Mouse (Mus musculus) ZHBTc4 (cell line): ENCODE results near the gene Ptprn2.

Experiments used
- DNase-seq: peaks from one replicate; pipeline ENCODE4 v3.0.0-alpha.2; 2011; ENCODE audit warnings: low read depth, low spot score

Ptprn2 gene

GRCm38 (mm10) chr12:116873866-116874585 is 388.5 kb downstream of the Ptprn2 start:
- no peak for DNase-seq

- no peak for DNase-seq
Observed at GRCm38 (mm10) chr12:116887496-116888281, 402.2 kb downstream of the Ptprn2 start.

GRCm38 (mm10) chr12:116888856-116889255 is 403.3 kb downstream of the Ptprn2 start:
- DNase-seq, result no peak

GRCm38 (mm10) chr12:116892584-116892983 is 407.1 kb downstream of the Ptprn2 start:
- DNase-seq, result no peak

- DNase-seq, result peak; percentile 57
Observed at GRCm38 (mm10) chr12:116896651-116897050, 411.1 kb downstream of the Ptprn2 start.

GRCm38 (mm10) chr12:116901773-116902172 is 416.3 kb downstream of the Ptprn2 start:
- no peak for DNase-seq

- DNase-seq, result no peak
Observed at GRCm38 (mm10) chr12:116907424-116907823, 421.9 kb downstream of the Ptprn2 start.

- DNase-seq, result no peak
Observed at GRCm38 (mm10) chr12:116908668-116909067, 423.1 kb downstream of the Ptprn2 start.

- DNase-seq, result no peak
Observed at GRCm38 (mm10) chr12:116916776-116917175, 431.3 kb downstream of the Ptprn2 start.

GRCm38 (mm10) chr12:116919185-116919584 is 433.7 kb downstream of the Ptprn2 start:
- no peak for DNase-seq

- DNase-seq, result peak; percentile 13
Observed at GRCm38 (mm10) chr12:116919691-116920526, 434.4 kb downstream of the Ptprn2 start.

GRCm38 (mm10) chr12:116927115-116927514 is 441.6 kb downstream of the Ptprn2 start:
- no peak for DNase-seq

- no peak for DNase-seq
Observed at GRCm38 (mm10) chr12:116927516-116927915, 442.0 kb downstream of the Ptprn2 start.

GRCm38 (mm10) chr12:116938158-116938854 is 452.8 kb downstream of the Ptprn2 start:
- DNase-seq, result no peak

GRCm38 (mm10) chr12:116943883-116944282 is 458.4 kb downstream of the Ptprn2 start:
- DNase-seq, result no peak

GRCm38 (mm10) chr12:116948151-116948928 is 462.8 kb downstream of the Ptprn2 start:
- DNase-seq, result peak; percentile 47

GRCm38 (mm10) chr12:116949726-116950125 is 464.2 kb downstream of the Ptprn2 start:
- no peak for DNase-seq

- DNase-seq, result no peak
Observed at GRCm38 (mm10) chr12:116952452-116953205, 467.1 kb downstream of the Ptprn2 start.

- no peak for DNase-seq
Observed at GRCm38 (mm10) chr12:116959164-116959563, 473.6 kb downstream of the Ptprn2 start.

GRCm38 (mm10) chr12:116963906-116964305 is 478.4 kb downstream of the Ptprn2 start:
- DNase-seq, result no peak
